Mouse (Mus musculus) gonadal fat pad, adult 2 months (tissue): ENCODE data around the gene Noc4l. TPM values are rescaled to one million over a fixed set of nuclear protein-coding genes. Genes with fewer than 3 reads are reported as not detected.

Experiments used
- DNase-seq: peaks from one replicate; pipeline ENCODE4 v3.0.0-alpha.2; 2012; ENCODE audit warnings: low read depth
- polyA plus RNA-seq: library from polyadenylated mRNA; depleted of rRNA; stranded (reverse); fragments of >200 nt; gene quantifications from 2 replicates; pipeline ENCODE4 v1.2.3, GENCODE M21; 2012; rRNA removed

The Noc4l gene
- 33.9 and 37.6 TPM in 2 replicates for polyA plus RNA-seq

DNA sequence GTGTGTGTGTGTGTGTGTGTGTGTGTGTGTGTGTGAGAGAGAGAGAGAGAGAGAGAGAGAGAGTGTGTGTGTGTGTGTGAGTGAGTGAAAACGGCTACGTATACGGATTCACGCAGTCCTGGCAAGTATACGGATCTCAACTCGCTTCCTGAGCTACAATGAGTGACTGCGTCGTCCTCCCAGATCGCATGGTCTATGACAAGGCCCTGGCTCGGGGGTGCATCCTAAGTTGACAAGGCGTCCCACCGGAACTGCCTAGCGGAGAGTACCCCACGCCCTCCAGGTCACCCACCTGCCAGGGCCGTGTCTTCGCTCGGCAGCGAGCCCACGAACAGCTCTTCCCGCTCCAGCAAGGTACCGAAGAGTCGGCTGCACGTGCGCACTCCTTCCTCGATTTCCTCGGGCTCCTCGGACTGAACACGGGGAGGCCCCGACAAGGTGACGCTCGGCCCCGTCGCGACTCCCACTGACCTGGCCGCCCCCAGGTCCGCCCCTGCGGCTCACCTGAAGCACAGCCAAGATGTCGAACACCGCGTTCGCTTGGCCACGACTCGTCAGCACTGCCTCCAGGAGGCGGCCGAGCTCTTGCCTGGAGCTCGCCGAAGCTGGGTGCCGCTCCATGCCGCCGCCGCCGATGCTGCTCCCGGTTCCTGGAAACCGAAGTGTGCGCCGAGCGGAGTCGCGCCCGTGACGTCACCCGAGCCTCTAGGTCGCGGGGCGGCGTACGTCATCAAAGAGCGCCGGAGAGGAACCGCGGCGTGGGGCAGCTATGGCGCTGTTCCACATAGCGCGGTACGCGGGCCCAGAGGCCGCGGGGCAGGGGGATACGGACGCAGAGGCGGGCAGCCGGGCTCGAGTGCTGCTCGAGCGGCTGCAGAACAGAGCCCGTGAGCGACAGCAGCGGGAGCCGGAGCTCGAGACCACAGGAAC is at the start of gene Noc4l, which contains the start of gene Ddx51:
Noc4l (minus strand) TSS at position 699 of the 930 bp plus-strand sequence.
Ddx51 (plus strand) TSS at position 733 of the 930 bp plus-strand sequence.
- no peak for DNase-seq

DNA sequence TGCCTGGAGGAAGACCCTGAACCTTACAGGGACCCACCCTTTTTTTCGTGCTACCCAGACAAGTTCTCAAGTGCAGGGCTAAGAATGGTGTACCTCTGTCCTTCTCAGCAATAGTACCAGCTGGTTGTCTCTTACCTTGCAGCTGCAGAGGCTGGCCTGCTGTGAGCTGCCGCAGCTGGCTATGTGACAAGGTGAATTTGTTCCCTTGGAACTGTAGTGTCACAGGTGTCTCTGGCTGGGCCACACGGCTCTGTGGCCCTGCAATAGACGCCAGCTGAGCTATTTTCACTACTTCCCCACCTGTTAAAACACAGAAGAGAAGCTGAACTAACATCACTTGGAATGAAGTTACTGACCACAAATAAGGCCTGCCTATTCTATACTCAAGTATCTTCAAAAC is 45.4 kb upstream of the Noc4l start:
- no peak for DNase-seq

GRCm38 (mm10) chr5:110682041-110682440 is 28.8 kb upstream of the Noc4l start:
- DNase-seq: no peak

GRCm38 (mm10) chr5:110665486-110666121 is 12.4 kb upstream of the Noc4l start:
- no peak for DNase-seq

DNA sequence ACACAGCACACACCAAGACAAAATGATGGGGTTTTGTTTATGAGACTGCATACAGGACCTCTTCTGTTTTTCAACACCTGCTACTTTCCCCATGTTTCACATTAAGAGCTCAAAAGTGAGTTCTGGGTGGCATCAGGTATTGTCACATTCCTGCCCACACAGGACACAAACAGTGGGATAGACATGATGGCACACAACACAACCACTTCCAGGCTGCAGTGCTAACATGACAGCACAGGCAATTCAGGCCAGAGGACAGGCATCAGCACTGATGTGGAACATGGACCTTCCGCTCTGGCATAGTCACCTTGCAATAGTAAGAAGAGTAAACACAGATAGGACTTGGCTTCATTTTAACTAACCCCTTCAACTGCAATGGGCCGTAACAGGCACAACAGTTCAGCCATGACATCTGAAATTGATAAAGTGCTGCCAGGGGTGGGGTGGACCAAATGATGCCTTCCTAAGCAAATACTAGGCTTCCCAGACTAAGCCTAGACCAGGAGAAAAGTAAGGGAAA is 11.6 kb upstream of the Noc4l start:
- no peak for DNase-seq

GRCm38 (mm10) chr5:110664041-110664440 is 10.8 kb upstream of the Noc4l start:
- DNase-seq: no peak

GRCm38 (mm10) chr5:110659682-110660081 is 6.5 kb upstream of the Noc4l start:
- no peak for DNase-seq

GRCm38 (mm10) chr5:110653686-110654085 is 469 bp upstream of the Noc4l start:
- no peak for DNase-seq

GRCm38 (mm10) chr5:110646377-110646776 is 6.8 kb downstream of the Noc4l start:
- no peak for DNase-seq

- DNase-seq: no peak
These were observed 13.8 kb downstream of the Noc4l start for GRCm38 (mm10) chr5:110639459-110639858.

GRCm38 (mm10) chr5:110638306-110639074 is 14.7 kb downstream of the Noc4l start:
- DNase-seq: no peak

DNA sequence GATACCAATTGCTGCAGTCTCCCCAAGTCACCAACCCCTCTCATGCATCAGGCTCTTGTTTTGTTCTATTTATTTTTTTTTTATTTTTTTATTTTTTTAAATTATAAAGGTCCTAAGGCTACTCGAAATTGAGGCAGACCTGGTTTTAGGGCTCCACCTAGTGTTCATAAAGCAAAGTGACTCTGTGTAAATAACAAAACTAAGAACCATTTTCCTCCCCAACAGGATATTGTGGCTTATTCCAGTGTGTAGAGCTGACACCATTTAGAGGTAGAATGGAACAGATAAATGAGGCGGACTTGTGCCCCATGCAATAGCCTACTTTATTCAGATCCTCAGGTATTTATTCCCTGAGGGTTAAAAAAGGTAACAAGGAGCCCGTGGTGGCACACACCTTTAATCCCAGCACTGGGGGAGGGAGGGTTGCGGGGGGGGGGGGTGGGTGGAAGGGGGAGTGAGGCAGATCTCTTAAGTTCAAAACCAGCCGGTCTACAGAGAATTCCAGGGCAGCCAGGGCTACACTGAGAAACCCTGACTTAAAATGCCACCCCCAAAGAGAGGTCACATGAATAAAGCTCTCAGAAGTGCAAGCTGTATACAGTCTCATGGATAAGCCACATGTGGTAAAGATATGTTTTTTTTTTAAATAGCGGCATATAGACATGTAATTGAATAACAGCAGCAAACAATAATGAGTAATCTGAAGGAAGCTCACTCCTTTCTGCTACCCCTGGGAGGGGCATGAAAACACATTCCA is 17.1 kb downstream of the Noc4l start:
- DNase-seq: no peak

DNA sequence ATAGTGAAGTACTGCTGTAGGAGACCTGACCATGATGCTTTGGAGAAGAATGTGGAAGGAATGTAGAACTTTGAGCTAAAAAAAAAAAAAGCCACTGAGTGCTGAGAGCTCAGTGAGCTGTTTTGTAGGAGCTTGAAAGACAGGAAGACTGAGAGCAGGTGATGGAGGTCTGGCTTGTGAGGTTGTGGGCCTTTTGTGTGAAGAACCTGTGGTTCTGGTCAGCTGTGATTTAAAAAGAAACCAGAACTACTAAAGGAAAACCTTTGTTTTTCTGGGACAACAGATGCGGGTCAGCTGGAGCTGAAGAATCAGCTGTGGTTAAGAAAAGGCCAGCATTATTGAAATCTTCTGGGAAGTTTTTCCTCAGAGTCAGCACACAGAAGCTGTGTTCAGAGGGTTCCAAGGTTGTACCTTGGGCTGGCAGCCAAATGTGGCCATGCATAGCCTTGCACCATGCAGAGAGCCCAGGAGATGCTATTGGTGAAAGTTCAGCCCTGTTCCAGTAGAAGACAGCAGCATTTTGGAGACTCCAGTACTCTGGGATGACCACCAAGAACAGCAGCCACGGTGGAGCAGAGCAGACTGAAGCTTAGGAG is 23.6 kb downstream of the Noc4l start:
- DNase-seq: no peak

- DNase-seq: no peak
These were observed 25.1 kb downstream of the Noc4l start for GRCm38 (mm10) chr5:110628156-110628555.

DNA sequence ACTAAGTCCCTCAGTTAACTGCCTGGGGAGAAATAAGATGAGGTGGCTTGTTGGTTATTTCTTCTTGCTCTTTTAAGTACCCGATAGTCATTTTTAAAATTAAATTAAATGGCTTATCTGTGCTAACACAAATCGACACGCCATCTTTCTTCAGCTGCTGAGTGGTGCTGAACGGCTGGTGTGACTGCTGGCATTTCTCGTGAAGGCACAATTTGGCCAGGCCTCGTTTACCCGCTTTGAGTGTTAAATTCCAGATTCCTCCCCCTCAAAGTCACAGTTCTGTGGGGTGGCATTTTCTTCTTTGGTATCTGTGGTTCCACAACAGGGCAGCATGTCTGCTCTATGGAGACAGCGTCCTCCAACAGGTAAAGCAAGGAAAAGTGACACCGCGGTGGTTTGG is 25.9 kb downstream of the Noc4l start:
- no peak for DNase-seq

- DNase-seq: no peak
These were observed 28.9 kb downstream of the Noc4l start for GRCm38 (mm10) chr5:110624319-110624718.

GRCm38 (mm10) chr5:110619226-110619625 is 34.0 kb downstream of the Noc4l start:
- no peak for DNase-seq

DNA sequence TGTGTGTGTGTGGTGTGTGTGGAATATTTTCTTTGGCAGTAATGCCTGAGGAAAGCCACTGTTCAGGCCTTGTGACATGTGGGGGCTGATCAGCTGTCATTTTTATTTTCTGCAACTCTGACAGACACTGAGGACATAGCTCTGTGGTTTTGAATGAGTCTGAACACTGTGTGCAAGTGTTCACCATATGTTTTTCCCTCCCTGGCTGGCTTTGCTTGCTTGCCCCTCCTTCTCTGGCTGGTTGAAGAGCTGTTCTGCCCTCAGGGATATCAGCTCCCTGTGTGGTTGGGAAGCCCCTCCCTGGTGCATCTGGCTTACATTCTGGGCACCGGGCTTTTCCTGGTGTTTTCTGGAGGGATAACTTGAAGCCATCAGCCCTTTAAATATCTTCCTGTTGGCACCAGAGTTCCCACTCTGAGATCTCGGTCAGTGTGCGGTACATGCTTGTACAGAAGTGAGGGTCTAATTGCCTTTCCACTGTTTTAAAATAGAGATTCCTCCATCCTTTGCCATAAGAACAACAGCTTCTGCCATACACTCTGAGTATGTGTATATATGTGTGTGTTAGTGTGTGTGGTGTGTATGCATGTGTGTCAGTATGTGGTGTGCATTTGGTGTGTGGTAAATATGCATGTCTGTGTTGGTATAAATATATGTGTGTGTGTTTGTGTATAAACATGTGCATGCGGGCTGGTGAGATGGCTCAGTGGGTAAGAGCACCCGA is 41.6 kb downstream of the Noc4l start:
- DNase-seq: no peak

DNA sequence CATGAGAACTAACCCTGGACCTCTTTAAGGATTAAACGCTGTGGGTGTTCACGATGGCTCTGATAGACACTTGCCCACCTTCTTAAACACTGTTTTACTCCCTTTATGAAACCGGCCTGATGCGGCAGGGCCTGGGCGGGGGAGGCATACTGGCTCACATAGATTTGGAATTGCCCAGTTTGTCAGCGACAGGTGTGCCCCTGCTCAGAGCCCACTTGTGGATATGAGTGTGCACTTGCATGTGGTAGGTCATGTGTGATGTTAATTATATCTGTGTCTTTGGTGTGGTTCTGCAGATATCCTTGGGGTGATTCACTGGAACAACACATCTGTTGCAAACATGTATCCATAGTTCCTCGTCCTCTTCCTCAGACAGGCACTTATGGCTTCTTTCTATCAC is 42.7 kb downstream of the Noc4l start:
- DNase-seq: no peak

DNA sequence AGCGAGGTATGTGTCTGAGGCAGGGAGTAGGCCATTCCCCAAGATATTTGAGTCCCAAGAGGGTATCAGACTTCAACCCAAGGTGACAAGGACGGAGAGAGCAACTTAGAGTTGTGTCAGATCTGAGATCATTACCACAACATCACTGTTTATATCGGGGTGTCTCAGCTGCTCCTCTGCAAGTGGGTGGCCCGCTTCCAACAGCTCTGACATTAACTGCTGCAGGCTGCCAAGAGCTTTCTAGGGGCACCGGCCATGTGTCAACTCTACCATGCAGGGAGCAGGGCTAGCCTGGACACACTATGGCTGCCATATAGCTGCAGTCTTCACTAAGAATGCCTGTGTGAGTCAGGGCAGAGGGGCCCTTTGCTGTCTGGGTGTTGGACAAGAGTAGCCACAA is 43.3 kb downstream of the Noc4l start:
- no peak for DNase-seq
